15 mouse cellular contexts compared by ENCODE assay signal in the genomic region with DNA sequence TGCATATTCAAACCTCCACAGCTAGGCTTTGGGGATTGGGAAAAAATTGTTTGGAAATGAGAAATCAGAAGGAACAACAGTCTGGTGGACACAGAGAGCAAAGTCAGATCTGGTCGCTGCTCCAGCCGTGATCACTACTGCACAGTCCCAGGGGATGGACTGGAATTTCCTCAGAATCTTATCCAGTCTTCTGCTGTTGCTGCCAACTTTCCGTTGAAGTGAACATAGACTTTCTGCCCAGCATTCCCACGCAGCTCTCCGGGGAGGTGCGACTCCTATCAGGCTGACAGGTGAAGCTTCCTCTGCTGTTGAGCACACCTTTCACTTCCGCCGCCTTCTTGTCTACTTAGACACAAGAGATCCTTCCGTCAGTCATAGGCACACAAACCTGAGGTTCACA.
DNase-seq lines count a peak whose midpoint lies in the region; TF ChIP-seq lines count a peak whose summit lies in the region.
"Had no signal": no experiment of that assay in that cellular context is flagged by ENCODE, and none has a peak within 500 bp of the region (broad histone marks: within the 10 kb centered on the region; RNA-seq: fewer than 3 reads in every experiment).

No protein-coding gene starts in this region.

- intact Hi-C loops in heart, adult 2 months (cut with DNase I), result no loop called here
- intact Hi-C loops in heart, postnatal 10 days (cut with DNase I), result no loop called here

- H3K9ac ChIP-seq in heart, adult 2 months (ENCODE audit: low read depth, low read length), result no peak overlapping the region
- H3K9ac ChIP-seq: limb, embryonic 15.5 days; neural tube, embryonic 15.5 days had no signal

- no peak for TF ChIP-seq POLR2A in heart, adult 2 months (IDR thresholded peaks at IDR 0.05; ENCODE audit: insufficient read depth, low read depth, low read length)

- peaks cover 7% of the 10 kb centered on the region for H3K4me1 ChIP-seq in heart, adult 2 months (ENCODE audit: control insufficient read depth, insufficient read depth, low read length)

- H3K79me2 ChIP-seq in heart, adult 2 months (replicated peaks; ENCODE audit: control insufficient read depth, insufficient read depth, low read length), result no peaks in the 10 kb centered on the region

- H3K36me3 ChIP-seq in heart, adult 2 months (ENCODE audit: control insufficient read depth, insufficient read depth, low read length), result no peaks in the 10 kb centered on the region
- H3K36me3 ChIP-seq: hindbrain, embryonic 10.5 days; limb, embryonic 15.5 days; neural tube, embryonic 15.5 days had no signal

- WGBS in heart, adult 2 months, result 40% methylated on average over 9 of the region's 9 CpGs

- H3K4me3 ChIP-seq in heart, adult 2 months, result no peak overlapping the region
- H3K4me3 ChIP-seq: hindbrain, embryonic 10.5 days; limb, embryonic 15.5 days; neural tube, embryonic 15.5 days had no signal

- peak; percentile 53 for DNase-seq in adrenal gland, postnatal 14 days
- no peak for DNase-seq in adrenal gland, postnatal 4 days (ENCODE audit: low spot score in 2 of 2)
- DNase-seq in kidney, postnatal 25 days, result peak; percentile 43 to 52
- no peak for DNase-seq in kidney, adult 18-20 months
- DNase-seq in heart, adult 2 months, result peak; percentile 58 to 71
- DNase-seq in heart, postnatal 10 days, result peak; percentile 62 to 70
- DNase-seq in neural tube, embryonic 10.5 days (ENCODE audit: extremely low spot score, low spot score), result no peak
- no peak for DNase-seq in cerebellum, adult 9-10 months
- DNase-seq: adrenal gland, adult 8-10 months; lung, adult 18-20 months; spleen, adult 18-20 months; thymus, postnatal 4 days had no signal

- H3K27ac ChIP-seq in heart, adult 2 months, result peak overlapping the region; percentile 57
- H3K27ac ChIP-seq: hindbrain, embryonic 10.5 days; neural tube, embryonic 15.5 days had no signal

- H3K27me3 ChIP-seq in heart, adult 2 months (ENCODE audit: control insufficient read depth, insufficient read depth, low read length), result no peaks in the 10 kb centered on the region
- H3K27me3 ChIP-seq: limb, embryonic 15.5 days; neural tube, embryonic 15.5 days had no signal

- peak; percentile 59; the same call in 1 of the 2 replicates for TF ChIP-seq EP300 in heart, adult 2 months (IDR thresholded peaks at IDR 0.05; ENCODE audit: insufficient read depth, low read depth, low read length)

- TF ChIP-seq CTCF in heart, adult 2 months (IDR thresholded peaks at IDR 0.05), result peak; percentile 11; the same call in 1 of the 2 replicates

Comparison
In these comparisons a context has a peak if more than half of its experiments do, and no peak if none do; other contexts are left out.
1. DNase-seq: peak in adrenal gland, postnatal 14 days (single experiment), kidney, postnatal 25 days (2 of 2), heart, adult 2 months (2 of 2) and heart, postnatal 10 days (2 of 2); none in adrenal gland, postnatal 4 days (0 of 2), kidney, adult 18-20 months (single experiment), neural tube, embryonic 10.5 days (single experiment) and cerebellum, adult 9-10 months (single experiment).